Mouse (Mus musculus): ENCODE data around the gene Prickle3. TPM values are rescaled to one million over a fixed set of nuclear protein-coding genes. Genes with fewer than 3 reads are reported as not detected.

Gene Prickle3
- 21.6 TPM for polyA plus RNA-seq (2017; shearing (Covaris generic))

GRCm38 (mm10) chrX:7657221-7657639 is at the start of gene Prickle3:
Gene Prickle3, plus strand, starts transcription at chrX:7657260.

GRCm38 (mm10) chrX:7638401-7639091 is 18.5 kb upstream of the Prickle3 start, which contains the start of gene Syp:
Gene Syp, plus strand, starts transcription at chrX:7638471.

GRCm38 (mm10) chrX:7670921-7671623 is 14.0 kb downstream of the Prickle3 start, which contains the start of gene Plp2:
Gene Plp2, minus strand, starts transcription at chrX:7671390.

GRCm38 (mm10) chrX:7680864-7681263 is 23.8 kb downstream of the Prickle3 start, which contains the start of gene Magix:
Gene Magix, minus strand, starts transcription at chrX:7681251.

GRCm38 (mm10) chrX:7696954-7697381 is 39.9 kb downstream of the Prickle3 start, which contains the start of gene Gpkow:
Gene Gpkow, plus strand, starts transcription at chrX:7697131.

GRCm38 (mm10) chrX:7714135-7714899 is 57.3 kb downstream of the Prickle3 start, which contains the start of gene Wdr45:
Gene Wdr45, plus strand, starts transcription at chrX:7714333.

Other genes starting within 250 kb of the Prickle3 start
- gene Foxp3, start 83.6 kb upstream of the Prickle3 start, polyA plus RNA-seq (2017; shearing (Covaris generic)) = 1.5 TPM
- gene Ppp1r3f, start 83.0 kb upstream of the Prickle3 start, polyA plus RNA-seq (2017; shearing (Covaris generic)) = 4.7 TPM
- gene Ccdc22, start 51.7 kb upstream of the Prickle3 start, polyA plus RNA-seq (2017; shearing (Covaris generic)) = 11.1 TPM
- gene Cacna1f, start 50.2 kb upstream of the Prickle3 start, polyA plus RNA-seq (2017; shearing (Covaris generic)) = not detected
- gene Syp, start 18.8 kb upstream of the Prickle3 start, polyA plus RNA-seq (2017; shearing (Covaris generic)) = not detected
- gene Plp2, start 14.1 kb downstream of the Prickle3 start, polyA plus RNA-seq (2017; shearing (Covaris generic)) = 30.3 TPM
- not detected for gene Magix, start 24.0 kb downstream of the Prickle3 start, polyA plus RNA-seq (2017; shearing (Covaris generic))
- 68.3 TPM for gene Gpkow, start 39.9 kb downstream of the Prickle3 start, polyA plus RNA-seq (2017; shearing (Covaris generic))
- 98.4 TPM for gene Wdr45, start 57.1 kb downstream of the Prickle3 start, polyA plus RNA-seq (2017; shearing (Covaris generic))
- not detected for gene Gm45208, start 65.0 kb downstream of the Prickle3 start, polyA plus RNA-seq (2017; shearing (Covaris generic))
- gene Praf2, start 71.2 kb downstream of the Prickle3 start, polyA plus RNA-seq (2017; shearing (Covaris generic)) = 19.8 TPM
- 0.12 TPM for gene Ccdc120, start 93.6 kb downstream of the Prickle3 start, polyA plus RNA-seq (2017; shearing (Covaris generic))
- 64.9 TPM for gene Tfe3, start 105.3 kb downstream of the Prickle3 start, polyA plus RNA-seq (2017; shearing (Covaris generic))
- gene Gripap1, start 132.5 kb downstream of the Prickle3 start, polyA plus RNA-seq (2017; shearing (Covaris generic)) = 104 TPM
- 0.19 TPM for gene Kcnd1, start 165.0 kb downstream of the Prickle3 start, polyA plus RNA-seq (2017; shearing (Covaris generic))
- 191 TPM for gene Otud5, start 184.1 kb downstream of the Prickle3 start, polyA plus RNA-seq (2017; shearing (Covaris generic))
- 233 TPM for gene Pim2, start 221.0 kb downstream of the Prickle3 start, polyA plus RNA-seq (2017; shearing (Covaris generic))
- gene Slc35a2, start 226.8 kb downstream of the Prickle3 start, polyA plus RNA-seq (2017; shearing (Covaris generic)) = 38.7 TPM
- gene Pqbp1, start 242.0 kb downstream of the Prickle3 start, polyA plus RNA-seq (2017; shearing (Covaris generic)) = 170 TPM
- gene Timm17b, start 242.1 kb downstream of the Prickle3 start, polyA plus RNA-seq (2017; shearing (Covaris generic)) = 101 TPM